Mouse (Mus musculus) stomach, embryonic 14.5 days (tissue): ENCODE results near the gene Doc2b. TPM values are rescaled to one million over a fixed set of nuclear protein-coding genes. Genes with fewer than 3 reads are reported as not detected.

Experiments
- ATAC-seq: fragments of 200-750 bp; cut with Nextera tagmentation; 2 replicates; pipeline ENCODE4 v1.8.0; 2017; ENCODE audit warnings: low read depth, moderate TSS enrichment; ENCODE audit not compliant: insufficient number of reproducible peaks, insufficient read depth, low FRiP score
- H3K27ac ChIP-seq: fragments of 300-500 bp; sonication (generic); 2 replicates; pipeline ENCODE4 v1.5.1; 2014; ENCODE audit warnings: mild to moderate bottlenecking, low read length, moderate library complexity, mixed read lengths
- H3K27me3 ChIP-seq: fragments of 300-500 bp; sonication (generic); 2 replicates; pipeline ENCODE4 v1.6.1; 2014; ENCODE audit warnings: low read length, control low read depth, mixed read lengths; ENCODE audit not compliant: control insufficient read depth, insufficient read depth
- H3K36me3 ChIP-seq: fragments of 300-500 bp; sonication (generic); 2 replicates; pipeline ENCODE4 v1.6.1; 2014; ENCODE audit warnings: mild to moderate bottlenecking, control low read depth, low read length, moderate library complexity, mixed read lengths; ENCODE audit not compliant: control insufficient read depth, insufficient read depth
- H3K4me1 ChIP-seq: fragments of 300-500 bp; sonication (generic); 2 replicates; pipeline ENCODE4 v1.6.1; 2014; ENCODE audit warnings: low read length, control low read depth, mixed read lengths; ENCODE audit not compliant: control insufficient read depth, insufficient read depth
- H3K4me2 ChIP-seq: fragments of 300-500 bp; sonication (generic); replicated peaks from 2 replicates; pipeline ENCODE4 v1.6.1; 2014; ENCODE audit warnings: low read depth, low read length, control low read depth
- H3K4me3 ChIP-seq: fragments of 300-500 bp; sonication (generic); 2 replicates; pipeline ENCODE4 v1.5.1; 2014; ENCODE audit warnings: low read depth, low read length, control low read depth
- H3K9ac ChIP-seq: fragments of 300-500 bp; sonication (generic); replicated peaks from 2 replicates; pipeline ENCODE4 v1.6.1; 2014; ENCODE audit warnings: low read depth, mild to moderate bottlenecking, control low read depth, low read length, moderate library complexity, mixed read lengths
- H3K9me3 ChIP-seq: fragments of 300-500 bp; sonication (generic); 2 replicates; pipeline ENCODE4 v1.6.1; 2016; ENCODE audit warnings: low read depth, low read length, control low read depth; ENCODE audit not compliant: control insufficient read depth
- WGBS: fragments of 180-500 bp; shearing (Covaris S2); extraction: QIAGEN DNeasy Blood & Tissue Kit; methylation state at CpG from one replicate; pipeline ENCODE4 v1.1.7; 2014; 5-methylcytosine and 5-hydroxymethylcytosine counted together
- polyA plus RNA-seq: library from polyadenylated mRNA; unstranded; fragments of >200 nt; fragmentation: Nextera tagmentation; extraction: Ambion mirVana; gene quantifications from 2 replicates; pipeline ENCODE4 v1.2.1, GENCODE M21; 2014

The Doc2b gene
- polyA plus RNA-seq, 1 experiment from 2014 or later = 2.6 TPM

DNA sequence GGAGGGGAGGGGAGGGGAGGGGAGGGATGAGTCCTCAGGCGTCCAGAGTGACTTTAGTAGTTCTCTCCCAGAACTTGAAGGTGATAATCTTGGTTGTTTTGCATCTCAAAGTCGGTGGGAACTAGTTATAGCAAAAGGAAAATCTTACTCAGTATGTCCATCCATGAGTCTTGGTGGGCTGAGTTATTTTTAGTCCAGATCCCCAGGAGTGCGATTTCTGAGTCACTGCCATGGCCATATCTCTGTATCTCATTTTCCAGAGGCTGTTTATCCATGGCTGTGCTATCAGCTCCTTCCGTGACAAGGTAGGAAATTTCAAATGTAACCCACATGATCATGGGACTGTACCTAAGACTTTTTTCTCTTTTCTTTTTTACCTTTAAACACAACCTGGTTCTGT lies 73.5 kb downstream of the Doc2b start:
- Histone ChIP-seq H3K4me3 (no peak overlapping the region), H3K4me2 (no peak overlapping the region), H3K9me3 (peaks cover 5% of the 10 kb centered on the region; the same call in 1 of the 2 replicates), H3K9ac (no peak overlapping the region), H3K36me3 (no peaks in the 10 kb centered on the region), H3K27me3 (no peaks in the 10 kb centered on the region), H3K27ac (no peak overlapping the region), H3K4me1 (no peaks in the 10 kb centered on the region)
- WGBS = 63% methylated on average over 4 of the region's 4 CpGs
- no peak for ATAC-seq

Other genes with a start within 250 kb of the Doc2b start
- 74.4 and 91.8 TPM in 2 replicates for gene Pitpna, start 208.0 kb downstream of the Doc2b start, polyA plus RNA-seq
- gene Inpp5k, start 165.1 kb downstream of the Doc2b start, polyA plus RNA-seq = 25.9 and 27.7 TPM in 2 replicates
- 31.2 and 34.3 TPM in 2 replicates for gene Myo1c, start 145.5 kb downstream of the Doc2b start, polyA plus RNA-seq
- 101 and 104 TPM in 2 replicates for gene Crk, start 116.8 kb downstream of the Doc2b start, polyA plus RNA-seq
- 887 and 916 TPM in 2 replicates for gene Ywhae, start 63.2 kb downstream of the Doc2b start, polyA plus RNA-seq
- 8.6 and 10.6 TPM in 2 replicates for gene Rph3al, start 142.4 kb upstream of the Doc2b start, polyA plus RNA-seq
- 3.2 and 4.2 TPM in 2 replicates for gene 1700016K19Rik, start 203.9 kb upstream of the Doc2b start, polyA plus RNA-seq
- 42.8 and 44.5 TPM in 2 replicates for gene Rflnb, start 231.7 kb upstream of the Doc2b start, polyA plus RNA-seq